Mouse (Mus musculus) ES-Bruce4 (cell line): ENCODE results near the gene Tespa1. TPM values are rescaled to one million over a fixed set of nuclear protein-coding genes. Genes with fewer than 3 reads are reported as not detected.

Experiments used
- H3K27ac ChIP-seq: 2 replicates; pipeline ENCODE4 v1.5.1; 2012; ENCODE audit warnings: low read length, inconsistent platforms; ENCODE audit not compliant: insufficient read depth
- H3K27me3 ChIP-seq: 2 replicates; pipeline ENCODE4 v1.6.1; 2012; ENCODE audit warnings: mild to moderate bottlenecking, low read length, inconsistent platforms; ENCODE audit not compliant: control insufficient read depth, poor library complexity, insufficient read depth, severe bottlenecking
- H3K36me3 ChIP-seq: 2 replicates; pipeline ENCODE4 v1.6.1; 2012; ENCODE audit warnings: inconsistent platforms, mild to moderate bottlenecking, low read length, moderate library complexity; ENCODE audit not compliant: control insufficient read depth, poor library complexity, insufficient read depth, severe bottlenecking
- H3K4me1 ChIP-seq: one replicate; pipeline ENCODE4 v1.8.1; 2011; ENCODE audit warnings: low read length; ENCODE audit not compliant: control insufficient read depth, insufficient read depth
- H3K4me3 ChIP-seq: 2 replicates; pipeline ENCODE4 v1.5.1; 2011; ENCODE audit warnings: low read depth, mild to moderate bottlenecking, low read length
- H3K9ac ChIP-seq: 2 replicates; pipeline ENCODE4 v1.6.1; 2012; ENCODE audit warnings: low read depth, mild to moderate bottlenecking, inconsistent platforms; ENCODE audit not compliant: poor library complexity, severe bottlenecking
- H3K9me3 ChIP-seq: replicated peaks from 2 replicates; pipeline ENCODE4 v1.6.1; 2012; ENCODE audit warnings: mild to moderate bottlenecking, low read length, inconsistent platforms; ENCODE audit not compliant: control insufficient read depth, poor library complexity, insufficient read depth, severe bottlenecking
- CTCF ChIP-seq: IDR thresholded peaks from one replicate; pipeline ENCODE4 v1.8.1; 2011; ENCODE audit warnings: low read depth, low read length
- EP300 ChIP-seq: IDR thresholded peaks from 2 replicates; pipeline ENCODE4 v1.6.1; 2011; ENCODE audit warnings: low read depth, low read length; ENCODE audit not compliant: insufficient read depth
- POLR2A ChIP-seq: IDR thresholded peaks from one replicate; pipeline ENCODE4 v1.8.1; 2011; ENCODE audit warnings: low read length; ENCODE audit not compliant: insufficient read depth
- polyA plus RNA-seq: library from polyadenylated mRNA; stranded (reverse); fragments of >200 nt; gene quantifications from 2 replicates; pipeline ENCODE4 v1.2.4, GENCODE M21; 2011; ENCODE audit warnings: low read depth; ENCODE audit not compliant: missing spikeins, insufficient read depth, insufficient read length

Tespa1 gene
- polyA plus RNA-seq, 1 experiment: not detected

DNA sequence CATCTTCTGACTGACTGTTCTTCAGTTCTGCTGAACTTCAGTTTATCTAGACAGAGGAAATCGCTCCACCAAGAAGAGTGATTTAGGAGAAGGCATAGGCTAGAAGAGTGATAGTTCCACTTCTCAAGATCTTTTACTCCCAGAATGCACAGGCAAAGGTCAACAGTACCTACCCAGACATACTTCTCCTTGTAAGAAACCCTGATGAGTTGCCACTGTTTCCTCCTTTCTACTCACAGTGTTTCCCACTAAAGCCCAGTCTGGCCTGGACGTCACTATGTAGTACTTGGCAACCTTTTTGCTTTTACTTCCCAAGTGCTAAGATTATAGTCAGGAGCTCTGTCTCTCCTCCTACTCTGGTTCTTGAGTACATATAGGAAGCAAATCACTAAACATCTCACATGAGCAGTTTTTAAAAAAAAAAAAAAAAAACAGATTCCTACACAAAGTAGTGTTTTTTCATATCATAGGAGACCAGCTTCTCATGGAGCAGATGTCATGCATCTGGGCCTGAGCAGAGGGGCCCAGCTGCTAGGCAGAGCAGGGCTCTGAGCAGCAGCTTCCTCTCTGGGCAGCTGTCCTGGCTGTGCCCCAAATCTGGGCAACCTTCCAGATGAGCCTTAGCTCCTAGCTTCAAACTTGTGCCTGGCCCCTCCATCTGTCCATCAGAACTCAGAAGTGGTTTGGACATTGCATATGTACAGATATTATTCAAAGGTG lies 8.4 kb upstream of the Tespa1 start:
- Histone ChIP-seq H3K9ac (no peak overlapping the region), H3K4me3 (no peak overlapping the region), H3K27ac (no peak overlapping the region), H3K27me3 (no peaks in the 10 kb centered on the region), H3K4me1 (no peaks in the 10 kb centered on the region), H3K36me3 (no peaks in the 10 kb centered on the region), H3K9me3 (no peaks in the 10 kb centered on the region)
- no peak for TF ChIP-seq CTCF
- no peak for TF ChIP-seq EP300
- TF ChIP-seq POLR2A: no peak

DNA sequence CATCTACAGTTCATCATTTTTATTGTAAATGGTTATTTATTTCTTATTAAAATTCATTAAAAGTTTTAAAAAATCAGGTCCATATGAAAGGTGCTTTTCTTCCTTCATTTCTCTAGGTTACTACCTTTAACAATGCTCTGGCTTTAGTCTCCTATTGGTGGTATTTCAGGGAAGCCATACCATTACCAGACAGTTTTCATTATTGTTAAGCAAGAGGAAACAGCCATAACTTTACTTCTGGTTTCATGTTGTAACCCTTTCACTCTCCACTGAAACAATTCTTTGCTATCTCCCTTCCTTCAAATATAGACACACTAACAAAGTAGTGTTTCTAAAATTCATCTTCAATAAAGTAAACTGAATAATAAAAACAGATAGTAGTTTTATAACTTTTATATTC lies 6.8 kb upstream of the Tespa1 start:
- Histone ChIP-seq H3K27ac (no peak overlapping the region), H3K4me3 (no peak overlapping the region), H3K9me3 (no peaks in the 10 kb centered on the region), H3K9ac (no peak overlapping the region), H3K36me3 (no peaks in the 10 kb centered on the region), H3K4me1 (no peaks in the 10 kb centered on the region), H3K27me3 (no peaks in the 10 kb centered on the region)
- TF ChIP-seq EP300: no peak
- no peak for TF ChIP-seq POLR2A
- TF ChIP-seq CTCF: no peak

DNA sequence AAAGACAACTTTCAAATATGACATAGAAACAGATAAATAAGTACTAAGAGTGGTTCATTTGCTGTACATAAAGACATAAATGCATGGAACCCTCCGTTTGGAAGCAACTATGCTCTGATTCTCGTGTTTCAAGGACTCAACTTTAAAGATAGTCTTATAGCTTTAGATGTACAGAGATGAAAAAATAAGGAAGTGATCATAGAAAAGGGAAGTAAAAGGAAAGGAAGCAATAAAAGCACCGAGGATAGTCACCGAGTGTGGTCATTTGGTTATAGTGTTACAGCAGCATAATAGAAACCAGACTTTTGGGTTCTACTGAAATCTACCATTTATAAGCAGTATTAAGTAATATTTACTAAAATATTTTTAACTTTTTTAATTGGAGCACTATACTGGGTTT lies 4.0 kb upstream of the Tespa1 start:
- Histone ChIP-seq H3K4me3 (no peak overlapping the region), H3K9ac (no peak overlapping the region), H3K27ac (no peak overlapping the region), H3K9me3 (no peaks in the 10 kb centered on the region), H3K27me3 (no peaks in the 10 kb centered on the region), H3K4me1 (no peaks in the 10 kb centered on the region), H3K36me3 (no peaks in the 10 kb centered on the region)
- TF ChIP-seq CTCF (no peak), POLR2A (no peak), EP300 (no peak)

DNA sequence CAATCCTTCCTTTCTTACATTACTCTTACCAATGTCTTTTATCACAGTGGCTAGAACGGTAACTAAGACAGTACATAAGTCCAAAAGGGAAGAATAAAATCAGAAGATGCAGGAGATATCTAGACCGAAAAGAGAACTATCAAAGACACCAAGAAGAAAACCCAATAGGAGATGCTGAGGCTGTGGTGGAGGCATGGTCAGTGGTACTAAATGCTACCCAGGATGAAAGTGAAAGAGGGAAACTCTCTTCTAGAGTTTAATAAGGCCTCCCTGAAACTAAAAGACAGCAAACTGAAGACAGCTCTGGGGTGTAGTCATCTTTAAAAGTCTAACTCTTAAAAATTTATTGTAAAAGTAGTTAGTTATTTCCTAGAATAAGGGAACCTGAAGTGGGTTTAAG lies 2.0 kb upstream of the Tespa1 start:
- H3K36me3 ChIP-seq: no peaks in the 10 kb centered on the region
- no peaks in the 10 kb centered on the region for H3K9me3 ChIP-seq
- H3K4me3 ChIP-seq: no peak overlapping the region
- no peaks in the 10 kb centered on the region for H3K4me1 ChIP-seq
- TF ChIP-seq CTCF (no peak), POLR2A (no peak), EP300 (no peak)
- H3K9ac ChIP-seq: no peak overlapping the region
- no peak overlapping the region for H3K27ac ChIP-seq
- H3K27me3 ChIP-seq: no peaks in the 10 kb centered on the region

DNA sequence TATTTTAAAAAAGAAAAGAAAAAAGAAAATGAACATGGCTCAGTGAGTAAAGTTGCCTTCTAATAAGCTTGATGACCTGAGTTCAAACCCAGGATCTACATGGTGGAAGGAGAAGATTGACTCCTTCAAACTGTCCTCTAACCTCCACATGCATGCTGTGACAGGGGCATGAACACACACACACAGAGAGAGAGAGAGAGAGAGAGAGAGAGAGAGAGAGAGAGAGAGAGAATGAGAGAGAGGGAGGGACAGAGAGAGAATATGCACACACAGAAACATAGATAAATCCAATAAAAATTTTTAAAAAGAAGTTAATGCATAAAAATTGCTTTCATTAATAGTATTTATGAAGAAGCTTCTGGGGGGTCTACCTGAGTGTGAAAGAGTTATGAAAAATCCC lies 608 bp upstream of the Tespa1 start:
- TF ChIP-seq EP300: no peak
- no peak for TF ChIP-seq CTCF
- TF ChIP-seq POLR2A: no peak
- H3K9ac ChIP-seq: no peak overlapping the region
- no peaks in the 10 kb centered on the region for H3K27me3 ChIP-seq
- H3K36me3 ChIP-seq: no peaks in the 10 kb centered on the region
- no peak overlapping the region for H3K4me3 ChIP-seq
- H3K27ac ChIP-seq: no peak overlapping the region
- no peaks in the 10 kb centered on the region for H3K9me3 ChIP-seq
- no peaks in the 10 kb centered on the region for H3K4me1 ChIP-seq

DNA sequence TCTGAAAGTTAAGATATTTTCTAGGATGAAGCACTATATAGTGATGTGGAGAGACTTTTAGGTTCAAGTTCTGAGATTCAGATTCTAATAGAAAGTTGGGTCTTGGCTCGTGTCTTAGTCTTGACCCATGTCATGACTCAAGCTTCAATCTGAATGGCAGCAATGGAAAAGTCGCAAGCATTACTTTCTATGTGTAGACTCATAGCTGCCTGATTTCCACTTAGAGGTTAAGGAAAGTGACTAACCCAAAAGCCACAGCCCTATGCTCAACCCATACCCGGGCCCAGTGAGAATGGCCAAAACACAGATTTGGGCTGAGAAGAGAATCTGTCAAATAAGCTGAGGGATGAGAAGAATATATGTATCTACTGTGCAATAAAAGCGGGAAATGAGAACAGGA lies 1.6 kb downstream of the Tespa1 start:
- TF ChIP-seq POLR2A: no peak
- no peak for TF ChIP-seq CTCF
- no peak for TF ChIP-seq EP300
- Histone ChIP-seq H3K4me1 (no peaks in the 10 kb centered on the region), H3K27me3 (no peaks in the 10 kb centered on the region), H3K4me3 (no peak overlapping the region), H3K27ac (no peak overlapping the region), H3K9me3 (no peaks in the 10 kb centered on the region), H3K9ac (no peak overlapping the region), H3K36me3 (no peaks in the 10 kb centered on the region)
